Mouse (Mus musculus) spleen, adult 12 weeks (tissue): ENCODE results near the gene Pga5.

Source experiments
- DNase-seq: peaks from one replicate; pipeline ENCODE4 v3.0.0; 2022; ENCODE audit warnings: low spot score

The Pga5 gene

DNA sequence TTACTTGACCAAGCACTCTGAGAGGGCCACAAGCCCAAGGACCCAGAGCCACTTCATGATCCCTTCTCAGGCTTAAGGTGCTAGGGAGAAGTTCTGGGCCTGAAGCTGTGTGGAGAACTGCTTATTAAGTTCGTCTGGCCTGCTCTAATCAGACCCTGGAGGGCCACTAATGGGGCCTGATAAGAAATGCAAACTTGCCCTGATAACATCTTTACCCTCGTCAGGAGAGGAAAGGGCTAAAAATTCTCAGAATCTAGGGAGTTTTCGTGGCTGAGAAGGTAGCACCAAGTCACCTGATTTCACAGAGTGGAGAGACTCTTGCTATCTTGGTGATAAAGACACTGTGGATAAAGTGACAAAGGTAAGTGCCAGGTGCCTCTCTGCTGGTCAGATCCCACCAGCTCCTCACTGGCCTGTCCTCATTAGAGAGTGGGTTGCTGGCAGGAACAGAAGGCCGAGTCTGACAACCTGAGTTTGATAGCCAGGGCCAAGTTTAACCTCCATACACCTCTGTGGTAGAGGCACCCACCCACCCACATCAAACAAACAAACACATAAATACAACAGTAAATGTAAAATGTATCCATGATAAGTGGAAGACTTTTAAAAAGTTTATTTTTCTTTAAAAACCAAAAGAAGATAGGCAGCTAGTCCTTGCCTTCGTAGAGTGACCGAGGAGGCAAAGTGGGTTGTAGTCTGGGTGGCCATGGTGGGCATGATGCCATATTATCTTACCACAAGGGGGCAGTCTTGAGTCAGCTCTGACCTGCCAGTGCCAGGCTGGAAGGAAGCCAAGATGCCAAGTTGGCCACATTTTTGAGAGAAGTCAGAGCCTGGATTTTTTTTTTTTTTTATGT lies at the start of gene Pga5:
Gene Pga5 (minus strand): TSS at position 157 of the 857 bp plus-strand sequence.
- DNase-seq, result peak; percentile 67

DNA sequence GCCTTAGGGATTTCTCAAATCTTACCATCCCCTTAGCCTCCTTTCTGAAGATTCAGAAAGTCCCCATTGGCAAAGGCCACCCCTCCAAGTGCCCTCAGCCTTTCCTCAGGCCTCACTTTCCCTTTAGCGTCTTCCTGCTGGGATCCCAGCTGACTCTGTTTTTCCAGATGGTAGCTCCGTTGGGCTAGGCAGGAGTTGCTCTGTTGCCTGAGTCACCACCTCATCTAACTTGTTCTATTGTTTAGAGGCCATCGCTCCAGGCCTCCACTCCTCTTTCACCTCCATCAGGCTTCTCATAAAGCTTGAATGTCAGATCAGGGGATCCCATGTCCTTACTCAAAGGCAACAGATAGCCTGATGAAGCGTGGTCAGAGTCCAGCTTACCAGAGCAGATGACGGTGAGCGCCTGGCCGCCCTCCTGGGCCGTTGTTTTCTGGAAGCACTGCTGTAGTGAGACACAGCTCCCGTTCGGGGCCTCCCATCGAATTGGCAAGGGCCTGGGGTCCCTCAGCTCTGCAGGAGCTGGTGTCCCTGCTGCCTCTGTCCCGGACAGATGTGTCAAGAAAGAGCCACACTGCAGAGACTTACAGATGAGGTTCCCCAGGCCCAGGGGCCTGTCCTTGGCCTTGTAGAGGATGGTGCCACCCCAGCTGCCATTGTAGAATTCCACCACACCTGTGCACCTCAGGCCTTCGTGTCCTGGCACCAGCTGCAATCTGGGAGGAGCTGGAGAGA lies 46.9 kb upstream of the Pga5 start:
- DNase-seq, result no peak

DNA sequence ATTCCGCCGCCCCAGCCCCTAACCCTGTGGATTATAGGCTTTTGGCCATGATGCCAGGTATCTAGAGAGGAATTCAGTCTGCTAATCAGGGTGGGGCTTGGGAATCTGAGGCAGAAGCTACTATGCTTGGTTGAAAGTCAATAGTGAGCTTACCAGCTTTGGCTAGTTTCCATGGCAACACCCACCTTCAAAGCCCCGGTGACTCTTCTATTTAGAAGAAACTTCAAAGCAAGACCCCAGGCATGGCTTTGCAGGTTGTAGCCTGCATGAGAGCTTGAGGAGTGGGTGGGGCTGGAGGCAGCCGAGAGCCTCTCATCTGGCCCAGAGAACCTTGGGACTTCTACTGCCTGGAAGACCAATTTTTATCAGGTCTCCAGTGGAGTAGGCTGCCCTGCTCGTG lies 45.8 kb upstream of the Pga5 start:
- DNase-seq, result no peak

DNA sequence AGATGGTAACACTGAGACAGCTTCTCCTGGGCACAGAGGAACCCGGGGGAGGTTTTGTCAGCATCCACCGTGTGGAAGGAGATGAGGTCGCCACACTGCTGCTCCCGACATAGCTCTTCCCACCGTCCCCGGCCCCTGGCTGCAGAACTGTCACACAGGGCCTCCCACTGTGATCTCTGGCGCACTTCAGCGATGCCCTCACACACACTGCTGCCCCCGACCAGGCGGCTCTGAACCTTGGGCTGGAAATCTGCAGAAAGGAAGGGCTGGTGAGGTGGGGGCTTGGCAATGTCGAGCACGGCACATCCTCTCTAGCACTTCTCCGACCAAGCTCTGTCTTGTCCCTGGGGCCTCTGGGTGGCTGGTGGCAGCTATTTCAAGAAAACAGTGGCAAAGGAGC lies 45.2 kb upstream of the Pga5 start:
- no peak for DNase-seq

DNA sequence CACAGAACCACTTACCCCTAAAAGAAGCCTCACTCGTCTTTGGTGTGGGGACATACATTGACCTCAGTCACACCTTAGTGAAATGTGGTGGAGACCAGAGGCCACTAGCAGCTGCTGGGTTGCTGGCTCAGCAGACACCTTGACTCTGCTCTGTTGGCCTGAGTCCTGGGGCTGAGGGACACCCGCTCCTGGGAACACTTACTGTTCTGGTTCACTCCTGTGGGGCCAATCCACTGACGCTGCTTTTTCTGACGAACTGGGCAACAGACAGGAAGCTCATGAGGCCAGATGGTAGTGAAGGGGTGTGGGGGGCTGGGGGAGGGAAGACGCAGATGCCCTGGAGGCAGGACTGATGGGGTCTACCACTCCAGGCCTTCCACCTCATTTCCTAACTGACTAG lies 43.2 kb upstream of the Pga5 start:
- no peak for DNase-seq

DNA sequence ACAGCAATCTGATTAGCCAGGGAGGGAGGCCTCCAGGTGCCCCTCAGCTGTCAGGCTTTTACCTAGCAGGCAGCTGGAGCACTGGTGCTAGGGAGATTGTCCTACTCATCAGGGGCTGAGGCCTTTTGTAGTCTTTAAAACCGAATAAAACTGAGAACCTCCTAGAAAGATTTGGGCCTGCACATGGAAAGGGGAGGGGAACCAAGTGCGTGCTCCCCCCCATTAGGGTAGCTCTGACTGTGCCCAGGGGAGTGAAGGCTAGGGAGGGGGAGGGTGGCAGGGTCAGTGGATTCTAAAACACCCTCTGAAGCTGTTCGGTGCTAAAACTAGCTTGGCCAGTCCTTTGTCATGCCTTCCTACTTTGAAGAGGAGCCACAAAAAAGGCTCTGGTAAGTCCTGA lies 42.7 kb upstream of the Pga5 start:
- no peak for DNase-seq

DNA sequence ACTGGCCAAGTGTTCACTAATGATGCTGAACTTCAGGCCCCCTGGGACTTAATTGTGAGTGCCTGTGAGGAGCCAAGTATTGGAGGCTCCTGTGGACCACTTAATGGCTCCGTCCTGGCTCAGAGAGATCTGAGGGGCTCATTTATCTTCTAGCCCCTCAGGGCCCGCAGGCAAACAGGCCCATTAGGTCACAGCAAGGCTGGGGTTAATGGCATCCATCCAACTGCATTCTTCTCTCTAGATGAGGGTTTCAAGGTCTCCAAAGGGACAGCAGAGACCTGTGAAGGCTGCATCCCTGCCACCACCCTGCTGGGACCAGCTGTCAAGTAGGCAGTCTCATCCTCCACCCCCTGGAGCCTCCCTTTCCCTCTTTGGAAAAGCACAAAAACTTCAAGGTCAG lies 41.9 kb upstream of the Pga5 start:
- DNase-seq, result no peak

DNA sequence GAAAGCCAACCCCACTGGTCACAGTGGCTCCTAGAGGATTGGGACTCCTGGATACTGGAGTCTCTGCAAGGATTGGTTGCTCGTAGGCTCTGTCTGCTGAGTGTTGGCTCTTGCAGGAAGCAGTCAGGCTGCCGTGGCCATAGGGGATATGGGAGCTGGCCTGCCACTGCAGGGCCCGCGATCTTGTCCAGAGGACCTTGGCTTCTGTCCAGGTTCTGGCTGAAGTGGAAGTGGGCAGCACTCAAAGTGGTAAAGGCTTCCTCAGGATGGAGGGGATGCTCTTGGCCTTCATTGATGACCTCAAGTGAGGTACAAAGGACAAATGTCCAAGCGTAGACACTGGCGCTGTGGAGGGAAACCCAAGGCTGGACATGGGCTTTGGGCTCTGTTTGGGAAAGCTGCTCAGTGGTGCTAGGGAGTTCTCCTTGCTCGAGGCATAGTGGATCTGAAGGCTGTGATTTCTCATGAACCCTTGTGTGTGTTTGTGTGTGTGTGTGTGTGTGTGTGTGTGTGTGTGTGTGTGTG lies 40.4 kb upstream of the Pga5 start:
- DNase-seq, result no peak

DNA sequence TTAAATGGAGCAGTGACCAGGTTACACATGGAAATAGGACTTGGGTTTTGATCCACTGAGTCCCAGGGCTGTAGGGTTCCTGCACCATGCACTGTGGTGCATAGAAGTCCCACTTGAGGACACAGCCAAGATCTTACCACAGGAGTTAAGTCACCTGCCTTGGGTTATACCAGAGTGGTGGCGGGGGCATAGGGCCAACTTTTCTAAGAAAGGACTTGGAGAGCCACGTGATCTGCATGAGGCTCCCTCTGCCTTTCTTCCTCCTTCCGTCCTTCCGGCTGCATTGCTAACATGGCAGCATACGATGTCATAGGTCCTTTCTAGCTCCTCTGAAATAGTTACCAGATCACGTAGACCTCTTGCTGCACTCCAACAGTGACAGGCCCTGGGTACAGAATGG lies 37.6 kb upstream of the Pga5 start:
- DNase-seq, result no peak

DNA sequence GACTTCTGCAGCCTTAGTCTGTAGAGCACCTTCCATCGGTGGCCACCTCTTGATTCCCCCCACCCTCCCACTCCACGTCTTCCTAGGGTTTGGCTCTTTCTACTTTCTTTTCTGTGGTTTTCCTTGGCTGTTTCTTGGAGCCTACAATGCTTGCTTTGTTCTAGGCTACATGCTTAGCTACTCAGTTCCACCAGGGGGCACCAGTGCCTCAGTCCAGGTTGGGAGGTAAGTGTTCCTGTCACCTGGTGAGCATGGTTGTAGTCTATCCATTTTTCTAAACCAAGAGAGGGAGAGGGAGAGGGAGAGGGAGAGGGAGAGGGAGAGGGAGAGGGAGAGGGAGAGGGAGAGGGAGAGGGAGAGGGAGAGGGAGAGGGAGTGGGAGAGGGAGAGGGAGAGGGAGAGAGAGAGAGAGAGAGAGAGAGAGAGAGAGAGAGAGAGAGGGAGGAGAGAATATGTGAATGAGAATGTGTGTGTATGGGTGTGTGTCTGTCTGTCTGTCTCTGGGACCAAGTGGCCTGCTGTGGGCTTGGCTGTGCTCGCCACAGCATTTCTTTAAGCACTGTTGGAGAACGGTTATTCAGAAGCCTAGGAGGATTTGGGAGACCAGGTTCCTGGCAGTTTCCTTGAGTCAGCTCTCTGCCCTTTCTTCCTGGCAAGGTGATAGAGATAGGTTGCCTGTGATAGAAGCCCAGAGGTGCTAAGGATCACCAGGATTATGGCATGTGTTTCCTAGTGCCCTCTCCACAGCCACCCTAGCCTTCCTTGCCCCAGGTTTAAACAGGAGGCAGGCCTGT lies 37.0 kb upstream of the Pga5 start:
- DNase-seq, result peak; percentile 37

DNA sequence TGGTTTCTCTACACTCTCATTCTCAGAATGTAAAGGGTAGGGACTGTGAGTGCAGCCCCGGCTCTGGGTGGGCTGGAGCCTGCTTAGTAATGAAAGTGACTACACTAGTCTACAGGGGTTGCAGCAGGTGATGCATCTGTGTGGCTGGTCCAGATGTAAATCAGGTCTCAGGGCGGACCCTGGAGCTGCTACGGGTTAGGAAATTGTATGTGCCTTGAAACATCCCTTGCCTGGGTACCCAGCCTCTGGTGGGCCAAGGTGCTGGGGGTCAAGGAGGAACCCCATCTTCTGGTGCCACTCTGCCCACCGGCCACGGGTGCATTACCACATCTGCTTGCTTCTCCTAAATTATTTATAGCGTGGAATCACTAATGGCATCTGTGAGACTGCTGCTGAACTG lies 36.3 kb upstream of the Pga5 start:
- no peak for DNase-seq

DNA sequence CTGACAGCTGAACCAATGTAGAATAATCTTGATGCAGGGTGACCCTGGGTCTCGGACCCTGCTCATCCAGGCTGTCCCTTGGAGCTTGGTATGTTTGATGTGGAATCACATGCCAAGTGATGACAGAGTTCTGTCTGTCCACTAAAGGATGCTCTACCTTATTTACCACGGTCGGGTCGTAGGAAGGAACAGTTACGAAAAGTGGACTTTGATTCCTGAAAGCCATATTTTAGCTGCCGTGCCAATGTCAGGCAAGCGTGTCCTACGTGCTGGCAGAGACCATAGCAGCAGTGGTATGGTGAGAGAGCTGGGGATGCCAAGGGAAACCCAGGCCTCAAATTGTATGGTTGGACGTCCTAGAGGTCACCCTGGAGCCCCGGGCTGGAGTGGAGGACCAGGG lies 35.7 kb upstream of the Pga5 start:
- no peak for DNase-seq

DNA sequence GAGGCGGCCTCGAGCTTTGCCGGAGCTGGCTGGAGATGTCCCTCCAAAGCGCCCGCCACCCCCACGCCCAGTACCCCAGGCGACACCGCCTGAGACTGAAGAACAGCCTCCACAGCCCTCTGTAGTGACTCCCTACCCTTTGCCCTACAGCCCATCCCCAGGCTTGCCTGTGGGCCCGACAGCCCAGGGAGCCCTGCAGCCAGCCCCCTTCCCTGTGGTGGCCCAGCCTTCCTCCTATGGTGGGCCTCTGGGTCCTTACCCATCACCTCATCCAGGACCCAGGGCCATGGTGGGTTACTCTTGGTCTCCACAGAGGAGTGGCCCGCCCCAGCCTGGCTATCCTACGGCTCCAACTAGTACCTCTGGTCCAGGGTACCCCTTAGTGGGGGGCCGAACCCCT lies 34.8 kb upstream of the Pga5 start:
- no peak for DNase-seq

DNA sequence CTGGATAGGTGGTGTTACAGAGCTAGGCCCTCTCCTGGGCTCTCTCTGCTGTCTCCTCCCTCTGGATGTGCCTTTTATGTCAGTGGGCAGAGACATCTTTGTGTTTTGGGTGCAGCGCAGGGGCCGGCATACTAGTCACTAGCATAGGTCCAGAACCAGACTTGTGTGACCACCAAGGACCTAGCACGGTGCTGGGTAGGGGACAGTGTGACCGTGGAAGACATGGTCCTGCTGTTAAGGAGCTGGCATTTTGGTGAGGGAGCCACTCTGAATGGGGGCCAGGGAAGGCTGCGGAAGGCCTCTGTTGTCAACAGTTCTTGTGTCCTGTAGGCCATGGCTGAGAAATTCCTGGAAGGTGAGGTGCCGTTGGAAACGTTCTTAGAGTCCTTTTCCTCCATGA lies 34.3 kb upstream of the Pga5 start:
- DNase-seq, result no peak

DNA sequence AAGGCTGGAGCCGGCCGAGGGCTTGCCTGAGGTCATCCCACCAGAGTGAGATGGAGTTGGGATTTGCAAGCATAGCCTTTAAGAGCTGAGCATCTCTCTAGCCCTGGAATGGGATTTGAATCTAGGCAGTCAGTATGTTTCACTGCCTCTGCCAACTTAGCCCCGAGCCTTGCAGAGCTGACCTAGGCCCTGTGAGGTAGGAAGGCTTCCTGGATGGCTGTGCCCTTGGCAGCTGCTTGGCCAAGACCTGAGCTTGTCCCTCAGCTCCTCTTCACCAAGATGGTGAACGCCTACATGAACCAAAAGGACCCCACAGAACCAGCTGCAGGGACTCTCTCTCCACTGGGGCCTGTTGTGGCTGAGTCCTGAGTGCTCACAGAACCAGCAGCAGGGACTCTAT lies 32.9 kb upstream of the Pga5 start:
- no peak for DNase-seq

DNA sequence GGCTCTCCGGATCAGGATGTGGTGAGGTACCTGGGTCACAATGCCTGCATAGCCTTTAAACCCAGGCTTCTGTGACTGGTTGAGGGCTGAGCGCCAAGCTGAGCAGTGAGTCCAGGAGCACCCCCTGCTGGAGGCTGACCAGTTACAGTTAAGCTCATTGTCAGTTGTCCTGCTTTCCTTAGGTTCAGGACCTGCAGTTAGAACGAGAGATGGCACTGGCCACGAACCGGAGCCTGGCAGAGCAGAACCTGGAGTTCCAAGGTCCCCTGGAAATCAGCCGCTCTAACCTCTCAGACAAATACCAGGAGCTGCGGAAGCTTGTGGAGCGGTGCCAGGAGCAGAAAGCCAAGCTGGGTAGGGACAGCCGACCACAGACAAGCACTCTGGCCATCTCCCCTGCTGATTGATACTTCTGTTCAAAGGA lies 32.2 kb upstream of the Pga5 start:
- peak; percentile 39 for DNase-seq

DNA sequence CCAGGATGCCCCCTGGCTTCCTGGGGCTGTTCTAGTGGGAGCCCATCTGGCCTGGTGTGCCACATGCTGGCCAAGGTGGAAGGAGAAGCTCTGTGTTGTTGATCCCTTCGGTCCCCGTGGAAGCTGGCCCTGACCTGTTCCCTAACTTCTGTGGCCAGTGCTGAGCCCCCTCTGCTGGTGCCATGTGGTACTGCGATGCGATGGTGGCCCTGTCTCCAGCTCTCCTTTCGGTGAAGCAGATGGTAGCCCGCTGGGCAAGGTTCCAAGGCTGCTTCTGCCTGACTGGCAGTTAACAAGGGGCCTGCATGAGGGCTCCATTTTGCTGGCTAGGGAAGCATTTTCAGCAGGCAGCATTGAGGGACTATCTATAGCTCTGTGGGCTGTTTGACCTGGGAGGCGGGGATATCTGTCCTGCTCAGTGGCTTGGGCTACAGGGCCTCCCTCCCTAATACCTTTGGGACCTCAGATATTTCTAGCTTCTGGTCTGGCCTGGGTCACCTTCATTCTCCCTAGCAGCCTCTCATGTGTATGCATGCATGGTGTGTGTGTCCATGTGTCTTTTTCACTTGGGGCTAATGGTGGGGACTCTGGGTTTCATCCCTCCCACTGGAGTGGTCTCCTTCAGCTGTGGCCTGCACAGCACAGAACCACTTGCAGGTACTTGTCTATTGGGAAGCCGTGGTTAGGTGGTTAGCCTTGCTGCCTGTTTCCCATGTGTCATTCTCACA lies 31.7 kb upstream of the Pga5 start:
- DNase-seq, result peak; percentile 81

DNA sequence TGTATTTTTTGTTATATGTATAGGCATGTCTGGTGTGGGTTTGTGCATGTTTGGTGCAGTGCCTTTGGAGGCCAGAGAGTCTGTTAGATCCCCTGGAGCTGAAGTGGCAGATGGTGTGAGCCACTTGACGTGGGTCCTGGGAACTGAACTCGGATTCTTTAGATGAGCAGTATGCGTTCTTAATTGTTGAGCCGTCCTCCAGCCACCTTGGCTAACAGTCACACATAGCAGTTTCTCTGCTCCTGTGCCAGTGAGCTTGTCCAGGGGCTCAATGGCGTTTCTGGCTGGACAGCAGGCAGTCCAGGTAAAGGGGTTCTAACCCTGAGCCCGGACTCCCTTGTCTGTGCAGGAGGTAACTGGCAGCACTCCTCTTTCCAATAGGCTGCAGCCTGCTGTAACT lies 31.0 kb upstream of the Pga5 start:
- no peak for DNase-seq

DNA sequence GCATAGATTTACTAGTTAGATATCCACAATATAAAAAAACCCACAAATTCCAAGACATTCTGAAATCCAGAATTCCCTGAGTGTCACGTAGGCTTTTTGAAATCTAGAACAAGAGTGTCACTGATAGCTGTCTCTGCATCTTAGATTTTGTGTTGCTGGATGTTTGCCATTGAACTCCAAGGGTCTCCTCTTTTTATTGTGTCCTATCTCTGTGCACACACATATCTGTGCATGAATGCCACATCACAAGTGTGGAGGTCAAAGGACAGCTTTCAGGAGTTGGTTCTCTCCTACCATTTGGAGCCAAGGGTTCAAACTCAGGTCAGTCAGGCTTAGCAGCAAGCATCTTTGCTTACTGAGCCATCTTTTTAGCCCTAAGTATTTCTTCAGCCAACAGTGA lies 30.0 kb upstream of the Pga5 start:
- DNase-seq, result no peak

DNA sequence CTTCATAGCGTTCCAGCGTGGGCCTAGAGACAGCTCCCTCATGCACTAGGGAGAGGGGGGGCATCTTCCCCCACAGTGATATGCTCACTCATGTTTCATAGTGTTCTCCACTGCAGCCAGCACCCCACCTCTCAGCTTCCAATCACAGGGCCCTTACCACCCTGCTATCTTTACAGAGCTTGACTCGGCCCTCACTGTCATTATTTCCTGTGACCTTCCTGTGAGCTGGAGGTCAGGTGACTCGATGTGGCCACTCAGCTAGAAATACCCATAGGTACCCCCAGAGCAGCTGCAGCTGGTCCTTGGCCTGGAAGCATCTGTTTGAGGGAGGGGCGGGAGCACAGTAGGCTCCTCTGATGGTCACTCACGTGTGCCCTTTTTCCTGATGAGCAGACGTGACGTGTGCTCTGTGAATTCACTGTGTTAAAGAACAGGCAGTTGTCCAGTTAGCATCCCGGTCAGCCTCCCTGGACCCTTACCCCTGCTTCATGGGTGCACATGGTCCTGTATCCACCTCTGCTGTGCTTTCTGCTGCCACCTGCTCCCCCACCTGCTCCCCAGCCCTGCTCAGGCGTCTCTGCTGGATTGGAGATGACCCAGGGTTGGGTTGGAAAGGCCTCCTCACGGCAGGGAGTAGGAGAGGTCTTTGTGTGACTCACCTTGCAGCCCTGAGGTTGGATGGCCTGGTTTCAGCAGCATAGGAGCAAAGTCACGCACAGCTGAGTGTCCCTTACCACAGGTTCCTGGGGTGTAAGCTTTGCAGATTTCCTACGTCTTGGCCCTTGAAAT lies 29.4 kb upstream of the Pga5 start:
- no peak for DNase-seq

DNA sequence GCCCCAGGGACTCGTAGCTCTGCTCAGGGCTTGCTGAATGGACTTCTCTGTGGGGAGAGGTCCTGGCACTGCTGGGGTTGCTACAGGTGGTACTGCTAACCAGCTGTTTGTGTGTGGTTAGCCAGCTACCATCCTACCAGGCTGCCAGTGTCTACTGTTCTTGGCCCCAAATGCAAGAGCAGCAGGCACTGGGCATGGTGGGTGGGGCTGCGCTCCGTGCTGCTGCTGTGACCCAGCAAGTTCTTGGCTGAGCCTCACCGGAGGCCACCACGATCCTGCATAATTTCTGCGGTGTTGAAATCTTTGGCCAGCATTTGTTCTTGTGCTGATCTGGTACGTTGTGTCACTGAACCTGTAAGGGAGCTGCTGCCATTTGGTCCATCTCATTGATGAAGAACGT lies 25.6 kb upstream of the Pga5 start:
- no peak for DNase-seq
